Mouse (Mus musculus): ENCODE data around the gene Sycn. TPM values are rescaled to one million over a fixed set of nuclear protein-coding genes. Genes with fewer than 3 reads are reported as not detected.

Sycn gene
- polyA plus RNA-seq (2021; fragmentation: Nextera tagmentation), result not detected in 2 replicates
- long read RNA-seq, experiment 1, result 0 reads
- long read RNA-seq, experiment 2, result 0 reads

GRCm38 (mm10) chr7:28540526-28540925 is at the start of gene Sycn:
TSS of gene Sycn (plus strand) at chr7:28540885.

GRCm38 (mm10) chr7:28510405-28510974 is 30.2 kb upstream of the Sycn start, which contains the start of gene Ifnl2:
TSS of gene Ifnl2 (minus strand) at chr7:28510455.

GRCm38 (mm10) chr7:28522536-28522935 is 18.1 kb upstream of the Sycn start, which contains the start of gene Ifnl3:
TSS of gene Ifnl3 (plus strand) at chr7:28522836.

GRCm38 (mm10) chr7:28547154-28547553 is 6.5 kb downstream of the Sycn start, which contains the start of gene Nccrp1:
TSS of gene Nccrp1 (minus strand) at chr7:28547254.

Small RNA genes within 50 kb of the gene (microRNA-seq; reads per million reads assigned to microRNA genes)
- gene Mir7049, result not detected

Other genes with a start within 250 kb of the Sycn start
- 0.78 and 1.5 TPM in 2 replicates for gene Selenov, start 249.7 kb upstream of the Sycn start, polyA plus RNA-seq (2021; fragmentation: Nextera tagmentation)
- 3.4 and 5.7 TPM in 2 replicates for gene Dll3, start 238.6 kb upstream of the Sycn start, polyA plus RNA-seq (2021; fragmentation: Nextera tagmentation)
- 82.8 and 86.7 TPM in 2 replicates for gene Timm50, start 228.8 kb upstream of the Sycn start, polyA plus RNA-seq (2021; fragmentation: Nextera tagmentation)
- 33.7 and 46.7 TPM in 2 replicates for gene Supt5, start 202.1 kb upstream of the Sycn start, polyA plus RNA-seq (2021; fragmentation: Nextera tagmentation)
- 1,578 and 1,706 TPM in 2 replicates for gene Rps16, start 190.2 kb upstream of the Sycn start, polyA plus RNA-seq (2021; fragmentation: Nextera tagmentation)
- 0.77 and 1.2 TPM in 2 replicates for gene Plekhg2, start 168.3 kb upstream of the Sycn start, polyA plus RNA-seq (2021; fragmentation: Nextera tagmentation)
- gene Zfp36, start 160.6 kb upstream of the Sycn start, polyA plus RNA-seq (2021; fragmentation: Nextera tagmentation), result 0.77 and 1.1 TPM in 2 replicates
- 77.7 and 79.7 TPM in 2 replicates for gene Med29, start 148.2 kb upstream of the Sycn start, polyA plus RNA-seq (2021; fragmentation: Nextera tagmentation)
- 40.4 and 52.6 TPM in 2 replicates for gene Paf1, start 147.9 kb upstream of the Sycn start, polyA plus RNA-seq (2021; fragmentation: Nextera tagmentation)
- gene Gmfg, start 103.4 kb upstream of the Sycn start, polyA plus RNA-seq (2021; fragmentation: Nextera tagmentation), result 6.8 and 7.5 TPM in 2 replicates
- 4.0 and 4.4 TPM in 2 replicates for gene Lrfn1, start 88.9 kb upstream of the Sycn start, polyA plus RNA-seq (2021; fragmentation: Nextera tagmentation)
- not detected in 2 replicates for gene Ifnl2, start 30.4 kb upstream of the Sycn start, polyA plus RNA-seq (2021; fragmentation: Nextera tagmentation)
- not detected in 2 replicates for gene Ifnl3, start 18.0 kb upstream of the Sycn start, polyA plus RNA-seq (2021; fragmentation: Nextera tagmentation)
- not detected in 2 replicates for gene Nccrp1, start 6.4 kb downstream of the Sycn start, polyA plus RNA-seq (2021; fragmentation: Nextera tagmentation)
- 9.2 and 10.0 TPM in 2 replicates for gene Samd4b, start 57.3 kb downstream of the Sycn start, polyA plus RNA-seq (2021; fragmentation: Nextera tagmentation)
- 6.1 and 6.2 TPM in 2 replicates for gene Pak4, start 57.3 kb downstream of the Sycn start, polyA plus RNA-seq (2021; fragmentation: Nextera tagmentation)
- 1.0 and 1.2 TPM in 2 replicates for gene Acp7, start 90.4 kb downstream of the Sycn start, polyA plus RNA-seq (2021; fragmentation: Nextera tagmentation)
- 11.9 and 13.0 TPM in 2 replicates for gene Fbxo27, start 152.0 kb downstream of the Sycn start, polyA plus RNA-seq (2021; fragmentation: Nextera tagmentation)
- gene Fbxo17, start 175.9 kb downstream of the Sycn start, polyA plus RNA-seq (2021; fragmentation: Nextera tagmentation), result 2.4 and 2.6 TPM in 2 replicates
- 263 and 268 TPM in 2 replicates for gene Mrps12, start 200.9 kb downstream of the Sycn start, polyA plus RNA-seq (2021; fragmentation: Nextera tagmentation)
- gene Sars2, start 201.1 kb downstream of the Sycn start, polyA plus RNA-seq (2021; fragmentation: Nextera tagmentation), result 11.6 and 13.2 TPM in 2 replicates
- 0.69 and 1.0 TPM in 2 replicates for gene Ccer2, start 215.3 kb downstream of the Sycn start, polyA plus RNA-seq (2021; fragmentation: Nextera tagmentation)
- gene Sirt2, start 225.8 kb downstream of the Sycn start, polyA plus RNA-seq (2021; fragmentation: Nextera tagmentation), result 156 and 178 TPM in 2 replicates
- gene Nfkbib, start 226.6 kb downstream of the Sycn start, polyA plus RNA-seq (2021; fragmentation: Nextera tagmentation), result 53.0 and 54.7 TPM in 2 replicates
- gene Rinl, start 248.1 kb downstream of the Sycn start, polyA plus RNA-seq (2021; fragmentation: Nextera tagmentation), result 2.7 and 3.0 TPM in 2 replicates